Mouse (Mus musculus): ENCODE results near the gene Erf.
A peak's percentile ranks its signal among the peaks of the same experiment; 100 is the strongest.

Gene Erf

DNA sequence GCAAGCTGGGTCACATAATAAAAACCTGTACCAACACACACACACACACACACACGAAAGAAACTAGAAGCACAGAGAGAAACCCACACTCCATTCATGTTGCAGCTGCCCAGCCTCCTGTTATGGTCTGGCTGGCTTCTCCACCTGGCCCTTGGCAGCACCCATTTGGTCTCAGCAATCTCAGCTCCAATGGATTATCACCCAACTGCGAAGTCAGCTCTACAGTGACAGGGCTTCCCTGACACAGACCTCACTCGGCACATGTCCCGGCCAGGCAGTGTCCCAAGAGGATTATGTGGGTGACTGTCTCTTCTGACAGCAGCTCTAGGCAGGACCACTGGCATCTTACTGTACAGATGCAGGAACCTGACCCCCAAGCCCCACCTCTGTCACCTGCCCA is 40.1 kb downstream of the Erf start:
- no peak for DNase-seq (ENCODE audit: low spot score in 2 of 2)

DNA sequence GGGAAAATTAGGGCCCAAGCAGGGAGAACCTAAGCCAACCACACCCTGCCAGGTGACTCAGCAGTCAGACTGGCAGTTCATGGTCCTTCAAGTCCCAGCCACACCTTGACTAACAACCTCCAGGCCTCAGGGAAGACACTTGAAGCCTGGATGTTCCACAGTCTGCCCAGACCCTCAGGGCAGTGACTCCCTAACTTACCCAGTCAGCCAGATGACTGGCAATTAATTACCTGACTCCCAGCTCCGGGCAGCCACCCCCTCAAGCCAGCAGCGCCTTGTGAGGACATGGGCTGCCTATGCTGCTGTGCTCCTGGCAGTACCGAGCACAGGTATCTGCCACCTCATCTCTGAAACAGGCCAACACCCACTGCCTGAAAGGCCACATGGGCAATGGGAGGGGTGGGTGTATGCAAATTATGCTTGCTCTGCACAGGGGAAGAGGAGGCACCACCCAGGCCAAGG is 41.4 kb downstream of the Erf start:
- peak in 1 of 2 experiments; percentile 36 for DNase-seq (ENCODE audit: low spot score in 2 of 2)

DNA sequence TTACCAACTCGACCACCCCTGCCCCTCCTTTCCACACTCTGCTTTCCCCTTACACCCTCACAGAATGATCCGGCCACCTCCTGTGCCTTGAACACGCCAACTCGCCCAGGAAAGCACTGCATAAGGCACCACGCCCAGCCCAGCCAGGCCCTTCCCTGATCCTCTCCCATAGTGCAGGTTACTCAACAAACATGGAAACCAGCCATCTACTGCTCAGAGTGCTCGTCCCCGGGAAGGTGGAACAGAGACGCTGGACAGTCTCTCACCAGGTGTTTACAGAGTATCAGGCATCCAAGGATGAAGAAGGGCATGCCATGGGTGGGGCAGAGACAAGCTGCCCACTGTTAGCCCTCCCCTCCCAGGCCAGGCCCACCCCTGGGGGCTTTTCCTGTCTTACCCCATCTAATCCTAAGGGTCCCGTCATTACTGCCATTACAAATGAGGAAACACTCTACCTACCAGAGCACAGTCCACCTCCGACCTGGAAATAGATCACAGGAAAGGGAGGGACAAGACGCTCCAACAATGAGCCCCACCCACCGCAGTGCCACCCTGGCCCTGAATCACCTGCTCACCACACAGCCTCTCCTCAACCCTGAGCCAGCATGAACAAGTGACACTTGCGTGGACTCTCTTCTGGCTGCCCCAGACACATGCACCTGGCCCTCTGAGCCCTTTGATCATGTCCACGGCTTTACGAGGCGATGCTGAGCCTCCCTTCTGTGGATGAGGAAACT is 44.3 kb downstream of the Erf start:
- DNase-seq (ENCODE audit: low spot score in 2 of 2), result no peak

DNA sequence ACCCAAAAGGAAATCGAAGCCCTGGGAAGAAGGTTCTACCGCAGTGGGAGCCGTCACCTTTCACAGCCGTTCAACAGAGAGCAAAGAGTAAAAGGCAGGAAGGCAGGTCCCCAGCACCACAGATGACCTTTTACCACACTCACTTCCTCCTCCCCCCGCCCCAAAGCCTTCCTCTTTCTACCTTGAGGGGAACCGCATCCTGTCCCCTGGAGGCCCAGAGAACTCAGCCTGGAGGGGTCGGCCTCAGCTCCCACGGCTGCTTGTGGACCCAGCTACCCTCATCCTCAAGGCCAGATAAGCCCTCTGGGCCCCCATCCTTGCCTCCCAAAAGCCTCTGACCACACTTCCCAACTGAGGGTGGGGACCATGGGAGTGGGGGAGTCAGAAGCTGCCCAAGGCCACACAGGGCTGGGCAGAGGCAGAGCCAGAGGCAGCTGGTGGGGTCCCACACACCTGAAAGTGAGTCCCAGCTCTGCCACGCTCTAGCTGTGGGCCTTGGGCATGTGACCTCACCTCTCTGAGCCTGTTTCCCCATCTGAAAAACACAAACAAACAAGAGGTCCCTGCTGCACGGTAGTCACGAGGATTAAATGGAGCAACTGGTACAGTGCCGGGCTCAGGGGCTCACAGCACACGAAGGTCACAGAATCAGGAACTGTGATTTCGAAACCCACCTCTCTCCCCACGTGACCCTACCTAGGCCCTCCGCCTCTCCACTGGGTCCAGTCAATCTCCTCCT is 45.0 kb downstream of the Erf start:
- no peak for DNase-seq (ENCODE audit: low spot score in 2 of 2)

DNA sequence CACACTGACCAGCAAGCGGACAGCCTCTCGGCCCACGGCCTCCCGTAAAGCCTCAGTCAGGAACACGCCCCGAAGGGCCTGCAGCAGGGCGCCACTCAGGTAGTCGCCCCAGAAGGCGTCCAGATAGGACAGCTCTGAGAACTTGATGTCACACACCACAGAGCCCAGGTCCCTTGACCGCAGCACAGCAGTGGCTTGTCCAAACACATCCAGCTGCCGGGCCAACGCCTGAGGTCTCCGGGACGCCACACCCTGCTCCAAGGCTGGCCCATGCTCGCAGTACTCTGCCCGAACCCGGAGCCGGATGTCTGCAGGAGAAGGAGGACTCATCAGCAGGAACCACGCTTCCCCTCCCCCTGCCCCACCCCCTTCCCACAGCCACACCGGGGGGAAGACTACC is 46.9 kb downstream of the Erf start:
- DNase-seq (ENCODE audit: low spot score in 2 of 2), result peak; percentile 51 to 64

DNA sequence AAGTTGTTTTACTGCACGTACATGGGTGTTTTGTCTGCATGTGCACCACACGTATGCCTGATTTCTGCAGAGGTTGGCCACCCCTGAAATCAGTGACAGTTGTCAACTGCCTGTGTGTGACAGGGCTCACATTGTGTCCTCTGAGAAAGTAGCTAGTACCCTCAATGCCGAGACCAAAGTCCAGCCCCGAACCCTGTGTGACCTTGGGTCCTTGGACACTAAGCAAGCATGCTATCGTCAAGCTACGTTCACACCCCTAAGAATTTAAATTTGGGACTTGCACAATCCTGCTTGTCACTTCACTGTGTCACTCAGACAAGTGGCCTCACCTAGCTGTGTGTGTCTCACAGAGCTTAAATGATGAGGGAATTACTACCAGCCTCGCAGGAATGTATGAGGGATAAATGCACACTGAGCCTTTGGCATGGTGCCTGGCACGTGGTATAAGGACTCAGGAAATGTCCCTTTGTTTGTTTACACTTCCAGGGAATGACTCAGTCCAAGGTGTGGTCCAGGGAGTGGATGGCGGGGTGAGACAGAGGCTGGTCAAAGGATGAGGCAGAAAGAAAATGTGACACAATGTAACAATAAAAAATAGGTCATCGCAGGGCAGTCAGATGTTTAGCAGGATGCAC is 53.1 kb downstream of the Erf start:
- DNase-seq (ENCODE audit: low spot score in 2 of 2), result peak in 1 of 2 experiments; percentile 39

DNA sequence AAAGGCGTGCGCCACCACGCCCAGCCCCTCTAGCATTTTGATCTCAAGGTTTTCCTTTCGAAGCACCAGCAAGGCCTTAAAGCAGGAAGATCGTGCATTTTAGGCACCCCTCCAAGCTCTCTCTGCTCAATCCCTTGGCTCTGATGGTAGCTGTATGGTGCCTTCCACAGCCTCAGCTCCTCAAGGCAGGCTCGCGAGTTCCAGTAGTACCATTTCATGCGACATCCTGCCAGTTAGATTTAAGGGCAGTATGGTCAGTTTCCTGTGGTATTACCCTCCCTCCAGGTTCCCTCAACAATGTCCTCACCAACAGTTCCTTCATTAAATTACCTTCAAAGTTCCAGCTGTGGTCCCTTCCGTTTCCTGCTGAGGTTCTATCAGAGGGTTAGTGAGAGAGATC is 54.5 kb downstream of the Erf start:
- no peak for DNase-seq (ENCODE audit: low spot score in 2 of 2)

DNA sequence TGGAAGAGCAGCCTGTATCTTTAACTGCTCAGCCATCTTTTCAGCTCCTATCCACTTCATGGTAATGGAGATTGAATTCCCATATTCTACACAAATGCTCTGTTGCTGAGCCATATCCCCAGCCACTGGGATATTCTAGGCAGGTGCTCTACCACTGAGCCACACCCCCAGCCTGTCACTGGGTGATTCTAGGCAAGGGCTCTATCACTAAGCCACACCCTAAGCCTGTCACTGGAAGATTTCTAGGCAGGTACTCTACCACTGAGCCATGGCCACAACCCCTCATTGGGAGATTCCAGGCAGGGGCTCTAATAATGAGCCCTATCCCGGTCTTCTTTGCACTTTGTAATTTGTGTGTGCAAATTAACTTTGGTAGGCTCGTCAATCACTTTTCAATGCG is 55.4 kb downstream of the Erf start:
- no peak for DNase-seq (ENCODE audit: low spot score in 2 of 2)

Measured in urinary bladder, adult 18-20 months (tissue).